Mouse (Mus musculus): ENCODE measurements at regions not wholly inside any gene's neighbourhood (a gene's known extent, or its start where the extent isn't known, plus 50 kb on each side); places are given as distances from the start of the nearest gene placed in this dataset.
A peak's percentile ranks its signal among the peaks of the same experiment; 100 is the strongest.

GRCm38 (mm10) chr17:85797755-85798154, 109.7 kb upstream of the Six2 start:
- H3K4me1 ChIP-seq (ENCODE audit: control insufficient read depth, insufficient read depth, low read length): peaks cover 5% of the 10 kb centered on the region; the same call in 1 of the 2 replicates
- no peak for ATAC-seq (ENCODE audit: insufficient number of reproducible peaks, insufficient read depth, low FRiP score, low read depth)
- no peaks in the 10 kb centered on the region for H3K36me3 ChIP-seq (ENCODE audit: control insufficient read depth, insufficient read depth, low read length)
- peak overlapping the region; percentile 15; the same call in 1 of the 2 replicates for H3K4me2 ChIP-seq (replicated peaks; ENCODE audit: low read depth, low read length)
- H3K9ac ChIP-seq (replicated peaks; ENCODE audit: low read depth, low read length): no peak overlapping the region
- no peaks in the 10 kb centered on the region for H3K9me3 ChIP-seq (ENCODE audit: control insufficient read depth, low read depth, low read length)
- WGBS: 75% methylated on average over 5 of the region's 5 CpGs
- no peak overlapping the region for H3K4me3 ChIP-seq (ENCODE audit: low read depth, low read length)
- peaks cover 9% of the 10 kb centered on the region; the same call in 1 of the 2 replicates for H3K27me3 ChIP-seq (ENCODE audit: control insufficient read depth, insufficient read depth, low read length)
- H3K27ac ChIP-seq (ENCODE audit: low read length): no peak overlapping the region

GRCm38 (mm10) chr17:85795820-85796219, 107.7 kb upstream of the Six2 start:
- 41% methylated on average over 5 of the region's 5 CpGs for WGBS
- Histone ChIP-seq H3K4me2 (replicated peaks; ENCODE audit: low read depth, low read length) (no peak overlapping the region), H3K9me3 (ENCODE audit: control insufficient read depth, low read depth, low read length) (no peaks in the 10 kb centered on the region), H3K36me3 (ENCODE audit: control insufficient read depth, insufficient read depth, low read length) (no peaks in the 10 kb centered on the region), H3K4me3 (ENCODE audit: low read depth, low read length) (no peak overlapping the region), H3K27me3 (ENCODE audit: control insufficient read depth, insufficient read depth, low read length) (peaks cover 9% of the 10 kb centered on the region; the same call in 1 of the 2 replicates), H3K4me1 (ENCODE audit: control insufficient read depth, insufficient read depth, low read length) (peaks cover 5% of the 10 kb centered on the region; the same call in 1 of the 2 replicates), H3K27ac (ENCODE audit: low read length) (no peak overlapping the region), H3K9ac (replicated peaks; ENCODE audit: low read depth, low read length) (no peak overlapping the region)
- ATAC-seq (ENCODE audit: insufficient number of reproducible peaks, insufficient read depth, low FRiP score, low read depth): no peak

- peaks cover 11% of the 10 kb centered on the region for H3K4me1 ChIP-seq (ENCODE audit: control insufficient read depth, insufficient read depth, low read length)
- H3K27ac ChIP-seq (ENCODE audit: low read length): peak overlapping the region; percentile 15; the same call in 1 of the 2 replicates
- 43% methylated on average over 13 of the region's 13 CpGs for WGBS
- ATAC-seq (ENCODE audit: insufficient number of reproducible peaks, insufficient read depth, low FRiP score, low read depth): no peak
- no peaks in the 10 kb centered on the region for H3K36me3 ChIP-seq (ENCODE audit: control insufficient read depth, insufficient read depth, low read length)
- no peak overlapping the region for H3K9ac ChIP-seq (replicated peaks; ENCODE audit: low read depth, low read length)
- H3K4me3 ChIP-seq (ENCODE audit: low read depth, low read length): no peak overlapping the region
- no peak overlapping the region for H3K4me2 ChIP-seq (replicated peaks; ENCODE audit: low read depth, low read length)
- H3K27me3 ChIP-seq (ENCODE audit: control insufficient read depth, insufficient read depth, low read length): no peaks in the 10 kb centered on the region
- no peaks in the 10 kb centered on the region for H3K9me3 ChIP-seq (ENCODE audit: control insufficient read depth, low read depth, low read length)
Observed at GRCm38 (mm10) chr17:85785625-85786294, 97.7 kb upstream of the Six2 start.

GRCm38 (mm10) chr17:85780477-85780876, 92.4 kb upstream of the Six2 start:
- Histone ChIP-seq H3K9ac (replicated peaks; ENCODE audit: low read depth, low read length) (no peak overlapping the region), H3K4me1 (ENCODE audit: control insufficient read depth, insufficient read depth, low read length) (peaks cover 2% of the 10 kb centered on the region; the same call in 1 of the 2 replicates), H3K27me3 (ENCODE audit: control insufficient read depth, insufficient read depth, low read length) (no peaks in the 10 kb centered on the region), H3K4me2 (replicated peaks; ENCODE audit: low read depth, low read length) (no peak overlapping the region), H3K27ac (ENCODE audit: low read length) (no peak overlapping the region), H3K9me3 (ENCODE audit: control insufficient read depth, low read depth, low read length) (no peaks in the 10 kb centered on the region), H3K4me3 (ENCODE audit: low read depth, low read length) (no peak overlapping the region), H3K36me3 (ENCODE audit: control insufficient read depth, insufficient read depth, low read length) (no peaks in the 10 kb centered on the region)
- 78% methylated on average over 10 of the region's 10 CpGs for WGBS
- no peak for ATAC-seq (ENCODE audit: insufficient number of reproducible peaks, insufficient read depth, low FRiP score, low read depth)

- Histone ChIP-seq H3K27ac (ENCODE audit: low read length) (no peak overlapping the region), H3K4me2 (replicated peaks; ENCODE audit: low read depth, low read length) (no peak overlapping the region), H3K9me3 (ENCODE audit: control insufficient read depth, low read depth, low read length) (no peaks in the 10 kb centered on the region), H3K4me1 (ENCODE audit: control insufficient read depth, insufficient read depth, low read length) (no peaks in the 10 kb centered on the region), H3K4me3 (ENCODE audit: low read depth, low read length) (no peak overlapping the region), H3K27me3 (ENCODE audit: control insufficient read depth, insufficient read depth, low read length) (no peaks in the 10 kb centered on the region), H3K36me3 (ENCODE audit: control insufficient read depth, insufficient read depth, low read length) (no peaks in the 10 kb centered on the region), H3K9ac (replicated peaks; ENCODE audit: low read depth, low read length) (no peak overlapping the region)
- ATAC-seq (ENCODE audit: insufficient number of reproducible peaks, insufficient read depth, low FRiP score, low read depth): no peak
- 80% methylated on average over 3 of the region's 3 CpGs for WGBS
Observed at GRCm38 (mm10) chr17:85776876-85777275, 88.8 kb upstream of the Six2 start.

- no peak for ATAC-seq (ENCODE audit: insufficient number of reproducible peaks, insufficient read depth, low FRiP score, low read depth)
- H3K4me1 ChIP-seq (ENCODE audit: control insufficient read depth, insufficient read depth, low read length): no peaks in the 10 kb centered on the region
- H3K27ac ChIP-seq (ENCODE audit: low read length): no peak overlapping the region
- H3K36me3 ChIP-seq (ENCODE audit: control insufficient read depth, insufficient read depth, low read length): no peaks in the 10 kb centered on the region
- H3K9me3 ChIP-seq (ENCODE audit: control insufficient read depth, low read depth, low read length): no peaks in the 10 kb centered on the region
- no peak overlapping the region for H3K9ac ChIP-seq (replicated peaks; ENCODE audit: low read depth, low read length)
- WGBS: 87% methylated on average over 10 of the region's 10 CpGs
- no peak overlapping the region for H3K4me3 ChIP-seq (ENCODE audit: low read depth, low read length)
- no peaks in the 10 kb centered on the region for H3K27me3 ChIP-seq (ENCODE audit: control insufficient read depth, insufficient read depth, low read length)
- H3K4me2 ChIP-seq (replicated peaks; ENCODE audit: low read depth, low read length): no peak overlapping the region
Observed at GRCm38 (mm10) chr17:85768341-85768740, 80.3 kb upstream of the Six2 start.

- WGBS: 73% methylated on average over 15 of the region's 15 CpGs
- ATAC-seq (ENCODE audit: insufficient number of reproducible peaks, insufficient read depth, low FRiP score, low read depth): no peak
- Histone ChIP-seq H3K27me3 (ENCODE audit: control insufficient read depth, insufficient read depth, low read length) (no peaks in the 10 kb centered on the region), H3K27ac (ENCODE audit: low read length) (no peak overlapping the region), H3K9ac (replicated peaks; ENCODE audit: low read depth, low read length) (no peak overlapping the region), H3K36me3 (ENCODE audit: control insufficient read depth, insufficient read depth, low read length) (no peaks in the 10 kb centered on the region), H3K4me2 (replicated peaks; ENCODE audit: low read depth, low read length) (no peak overlapping the region), H3K4me3 (ENCODE audit: low read depth, low read length) (no peak overlapping the region), H3K4me1 (ENCODE audit: control insufficient read depth, insufficient read depth, low read length) (no peaks in the 10 kb centered on the region), H3K9me3 (ENCODE audit: control insufficient read depth, low read depth, low read length) (no peaks in the 10 kb centered on the region; the same call in 1 of the 2 replicates)
Observed at GRCm38 (mm10) chr17:85767201-85767862, 79.3 kb upstream of the Six2 start.

- WGBS: 16% methylated on average over 5 of the region's 5 CpGs
Observed at GRCm38 (mm10) chr17:85766556-85766955, 78.5 kb upstream of the Six2 start.

More at GRCm38 (mm10) chr17:85766556-85766955, 78.5 kb upstream of the Six2 start:
- no peak for ATAC-seq (ENCODE audit: insufficient number of reproducible peaks, insufficient read depth, low FRiP score, low read depth)
- Histone ChIP-seq H3K4me3 (ENCODE audit: low read depth, low read length) (no peak overlapping the region), H3K4me2 (replicated peaks; ENCODE audit: low read depth, low read length) (no peak overlapping the region), H3K9ac (replicated peaks; ENCODE audit: low read depth, low read length) (no peak overlapping the region), H3K27me3 (ENCODE audit: control insufficient read depth, insufficient read depth, low read length) (no peaks in the 10 kb centered on the region), H3K9me3 (ENCODE audit: control insufficient read depth, low read depth, low read length) (no peaks in the 10 kb centered on the region; the same call in 1 of the 2 replicates), H3K27ac (ENCODE audit: low read length) (no peak overlapping the region), H3K36me3 (ENCODE audit: control insufficient read depth, insufficient read depth, low read length) (no peaks in the 10 kb centered on the region), H3K4me1 (ENCODE audit: control insufficient read depth, insufficient read depth, low read length) (no peaks in the 10 kb centered on the region)

All from stomach, embryonic 14.5 days (tissue).